Mouse (Mus musculus): ENCODE results near the gene Ikzf5. TPM values are rescaled to one million over a fixed set of nuclear protein-coding genes. Genes with fewer than 3 reads are reported as not detected.
"Not testable (repeated sequence)": the region's sequence is repeated elsewhere in the genome, so short reads cannot be mapped to it uniquely, and the experiment has no call there.

Ikzf5 gene
- polyA plus RNA-seq, 1 experiment from 2014 or later = 17.0 TPM

DNA sequence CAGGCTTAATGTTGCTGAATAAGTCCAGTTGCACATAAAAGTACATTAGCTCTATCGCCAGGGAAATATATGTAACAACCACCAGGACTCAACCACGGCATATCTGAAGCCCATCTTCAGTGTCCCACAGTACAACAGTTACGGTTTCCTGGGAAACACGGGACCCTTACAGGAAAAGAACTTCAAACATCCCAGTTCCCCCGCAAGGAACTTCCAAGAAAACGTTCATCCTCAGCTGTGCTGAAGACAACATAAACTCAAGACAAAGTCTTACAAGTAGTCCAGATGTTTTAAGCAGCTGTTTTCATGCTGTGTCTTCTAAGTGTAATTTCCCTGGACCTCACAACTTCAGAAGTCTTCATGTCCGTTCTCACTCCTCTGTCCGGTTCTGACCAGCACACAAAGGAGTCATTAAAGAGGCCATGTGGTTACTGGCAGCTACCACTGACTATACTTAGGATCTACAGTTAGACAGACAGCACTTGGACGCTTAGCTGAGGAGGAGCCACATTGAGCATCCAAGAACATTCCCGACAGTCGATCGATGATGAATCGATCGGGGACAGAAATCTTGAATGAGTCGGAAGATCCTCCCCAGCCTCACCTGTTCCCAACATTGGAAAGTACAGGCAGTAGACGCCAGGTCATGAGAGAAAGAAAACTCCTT, 867 bp downstream of the Ikzf5 start:
- Histone ChIP-seq H3K36me3 (ENCODE audit: poor library complexity, severe bottlenecking) (no peaks in the 10 kb centered on the region), H3K4me1 (peaks cover 27% of the 10 kb centered on the region), H3K27me3 (no peaks in the 10 kb centered on the region), H3K4me3 (peak overlapping the region; percentile 79), H3K9ac (peak overlapping the region; percentile 97), H3K27ac (peak overlapping the region; percentile 70; the same call in 1 of the 2 replicates), H3K4me2 (peak overlapping the region; percentile 81), H3K9me3 (replicated peaks) (no peaks in the 10 kb centered on the region)
- 7% methylated on average over 16 of the region's 16 CpGs for WGBS
- 0 out of 2 replicates have a peak, but pooled peaks have one; percentile 0 for ATAC-seq

GRCm38 (mm10) chr7:131391761-131392160, 18.6 kb downstream of the Ikzf5 start:
- H3K27ac ChIP-seq; H3K4me1 ChIP-seq; H3K4me3 ChIP-seq; H3K9me3 ChIP-seq (replicated peaks); ATAC-seq; H3K4me2 ChIP-seq; H3K9ac ChIP-seq; H3K27me3 ChIP-seq: not testable (repeated sequence)
- peaks cover 45% of the 10 kb centered on the region for H3K36me3 ChIP-seq (ENCODE audit: poor library complexity, severe bottlenecking)
- WGBS = 95% methylated on average over 7 of the region's 7 CpGs

GRCm38 (mm10) chr7:131371880-131372651, 38.3 kb downstream of the Ikzf5 start:
- Histone ChIP-seq H3K9me3 (replicated peaks) (no peaks in the 10 kb centered on the region), H3K9ac (peak overlapping the region; percentile 94), H3K4me1 (peaks cover 7% of the 10 kb centered on the region), H3K4me2 (peak overlapping the region; percentile 83), H3K4me3 (peak overlapping the region; percentile 81), H3K27me3 (no peaks in the 10 kb centered on the region), H3K27ac (no peak overlapping the region), H3K36me3 (ENCODE audit: poor library complexity, severe bottlenecking) (no peaks in the 10 kb centered on the region)
- ATAC-seq = no peak
- WGBS = 71% methylated on average over 9 of the region's 9 CpGs

DNA sequence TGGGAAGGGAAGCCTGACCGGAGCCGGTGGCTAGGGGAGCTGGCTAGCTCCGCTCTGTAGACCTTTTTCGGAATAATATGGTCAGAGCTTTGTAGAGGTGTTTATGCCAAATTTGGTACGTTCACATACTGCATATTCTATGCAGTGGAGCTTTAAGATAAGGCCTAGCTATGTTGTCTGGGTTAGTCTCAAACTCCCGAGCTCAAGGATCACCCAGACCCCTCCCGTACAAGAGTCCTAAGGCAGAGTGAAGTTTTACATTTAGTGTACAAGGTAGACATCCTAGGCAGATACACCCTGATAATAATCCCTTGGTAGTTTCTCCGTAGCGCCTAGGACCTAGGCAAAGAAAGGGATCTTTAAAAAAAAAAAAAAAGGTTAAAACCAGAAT, 38.9 kb downstream of the Ikzf5 start:
- Histone ChIP-seq H3K4me3 (peak overlapping the region; percentile 81), H3K27me3 (no peaks in the 10 kb centered on the region), H3K36me3 (ENCODE audit: poor library complexity, severe bottlenecking) (no peaks in the 10 kb centered on the region), H3K4me1 (peaks cover 7% of the 10 kb centered on the region), H3K27ac (peak overlapping the region; percentile 81; the same call in 1 of the 2 replicates), H3K4me2 (peak overlapping the region; percentile 83), H3K9me3 (replicated peaks) (no peaks in the 10 kb centered on the region), H3K9ac (peak overlapping the region; percentile 94)
- ATAC-seq = no peak
- WGBS = 6% methylated on average over 9 of the region's 9 CpGs

DNA sequence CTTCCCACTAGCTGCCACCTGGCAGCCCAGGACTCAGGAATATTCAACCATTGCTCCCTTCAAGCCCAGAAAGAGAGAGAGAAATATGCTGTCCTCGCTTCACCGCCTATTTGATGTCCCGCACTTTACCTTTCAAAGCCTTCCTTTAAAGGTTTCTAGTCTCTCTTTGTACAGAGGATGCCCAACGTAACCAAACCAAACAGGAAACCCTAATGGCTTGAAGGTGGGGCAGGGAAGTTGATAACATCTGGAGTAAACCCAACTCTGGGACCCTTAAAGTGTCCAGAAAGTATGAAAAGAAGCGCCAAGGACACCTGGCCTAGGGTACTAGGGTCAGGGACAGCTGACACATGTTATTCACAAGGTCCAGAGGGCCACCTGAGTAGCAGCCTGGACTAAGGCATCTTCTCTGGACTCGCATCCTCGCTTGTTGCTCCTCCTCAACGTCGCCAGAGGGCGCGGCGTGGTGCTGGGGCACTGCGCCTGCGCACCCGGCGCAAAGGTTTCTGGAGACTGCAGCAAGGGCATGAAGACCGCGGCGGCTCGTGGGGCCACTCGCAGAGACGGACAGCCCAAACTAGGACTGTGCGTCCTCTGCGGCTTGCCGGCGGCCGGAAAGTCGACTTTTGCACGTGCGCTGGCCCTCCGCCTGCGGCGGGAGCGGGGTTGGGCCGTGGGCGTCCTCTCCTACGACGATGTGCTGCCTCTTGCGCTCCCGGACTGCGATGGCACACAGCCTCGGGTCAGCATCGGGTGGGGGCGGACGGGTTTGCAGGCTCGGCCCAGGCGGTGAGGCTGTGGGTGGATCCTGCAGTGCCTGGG, 39.5 kb downstream of the Ikzf5 start, which contains the start of gene Pstk:
Pstk (plus strand) TSS at position 494 of the 822 bp plus-strand sequence.
- Histone ChIP-seq H3K4me1 (peaks cover 7% of the 10 kb centered on the region), H3K4me3 (peak within 1 kb of the TSS; percentile 81), H3K9me3 (replicated peaks) (no peaks in the 10 kb centered on the region), H3K9ac (peak within 1 kb of the TSS; percentile 94), H3K4me2 (peak within 1 kb of the TSS; percentile 83), H3K27ac (peak within 1 kb of the TSS; percentile 81), H3K27me3 (no peaks in the 10 kb centered on the region), H3K36me3 (ENCODE audit: poor library complexity, severe bottlenecking) (no peaks in the 10 kb centered on the region)
- peak; percentile 96 for ATAC-seq
- WGBS = 5% methylated on average over 47 of the region's 47 CpGs

DNA sequence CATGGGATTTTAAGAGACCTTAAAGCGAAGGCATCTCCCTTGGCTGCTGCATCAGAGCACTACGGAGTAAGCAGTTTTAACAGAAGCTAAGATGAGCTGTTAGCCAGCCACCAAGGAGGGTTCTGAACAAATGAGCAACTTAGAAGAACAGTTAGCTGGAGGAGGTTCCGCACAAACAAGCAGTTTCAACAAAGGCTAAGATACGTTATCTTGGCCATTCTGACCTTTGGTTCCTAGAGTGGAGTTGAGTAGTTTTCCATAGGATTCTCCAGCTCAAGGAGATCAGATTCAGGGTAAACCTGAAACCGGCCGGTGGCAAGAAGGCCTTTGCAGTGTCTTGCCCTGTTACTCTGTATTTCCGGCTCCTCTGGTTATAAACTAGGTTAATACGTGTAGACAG, 46.2 kb downstream of the Ikzf5 start:
- H3K36me3 ChIP-seq (ENCODE audit: poor library complexity, severe bottlenecking) = no peaks in the 10 kb centered on the region
- ATAC-seq = no peak
- WGBS = 95% methylated on average over 8 of the region's 8 CpGs
- no peak overlapping the region for H3K4me3 ChIP-seq
- no peak overlapping the region for H3K9ac ChIP-seq
- H3K9me3 ChIP-seq (replicated peaks) = no peaks in the 10 kb centered on the region
- peaks cover 10% of the 10 kb centered on the region; the same call in 1 of the 2 replicates for H3K27me3 ChIP-seq
- H3K4me2 ChIP-seq = no peak overlapping the region
- H3K27ac ChIP-seq = no peak overlapping the region
- H3K4me1 ChIP-seq = peaks cover 19% of the 10 kb centered on the region

GRCm38 (mm10) chr7:131362615-131363300, 47.6 kb downstream of the Ikzf5 start, which contains the start of gene 2310057M21Rik:
Gene 2310057M21Rik (minus strand): TSS chr7:131362759.
- Histone ChIP-seq H3K9ac (peak within 1 kb of the TSS; percentile 91), H3K9me3 (replicated peaks) (no peaks in the 10 kb centered on the region), H3K27ac (peak within 1 kb of the TSS; percentile 83), H3K4me2 (peak within 1 kb of the TSS; percentile 88), H3K4me1 (peaks cover 19% of the 10 kb centered on the region), H3K4me3 (peak within 1 kb of the TSS; percentile 79), H3K36me3 (ENCODE audit: poor library complexity, severe bottlenecking) (peaks cover 12% of the 10 kb centered on the region), H3K27me3 (peaks cover 10% of the 10 kb centered on the region; the same call in 1 of the 2 replicates)
- ATAC-seq = peak; percentile 99
- under 1% methylated on average over 55 of the region's 55 CpGs for WGBS

- H3K4me3 ChIP-seq = peak overlapping the region; percentile 79
- H3K4me1 ChIP-seq = peaks cover 19% of the 10 kb centered on the region
- H3K27ac ChIP-seq = peak overlapping the region; percentile 83
- under 1% methylated on average over 35 of the region's 35 CpGs for WGBS
- peaks cover 17% of the 10 kb centered on the region for H3K36me3 ChIP-seq (ENCODE audit: poor library complexity, severe bottlenecking)
- H3K9me3 ChIP-seq (replicated peaks) = no peaks in the 10 kb centered on the region
- H3K4me2 ChIP-seq = peak overlapping the region; percentile 88
- peaks cover 10% of the 10 kb centered on the region; the same call in 1 of the 2 replicates for H3K27me3 ChIP-seq
- H3K9ac ChIP-seq = peak overlapping the region; percentile 91
- ATAC-seq = peak; percentile 85
Measured at GRCm38 (mm10) chr7:131362269-131362614, 48.1 kb downstream of the Ikzf5 start.

- ATAC-seq = no peak
- H3K36me3 ChIP-seq (ENCODE audit: poor library complexity, severe bottlenecking) = peaks cover 57% of the 10 kb centered on the region
- 97% methylated on average over 13 of the region's 13 CpGs for WGBS
Measured at GRCm38 (mm10) chr7:131356105-131356504, 54.2 kb downstream of the Ikzf5 start.

GRCm38 (mm10) chr7:131345856-131346541, 64.3 kb downstream of the Ikzf5 start:
- Histone ChIP-seq H3K9ac (no peak overlapping the region), H3K27me3 (no peaks in the 10 kb centered on the region), H3K36me3 (ENCODE audit: poor library complexity, severe bottlenecking) (peaks cover 65% of the 10 kb centered on the region), H3K27ac (no peak overlapping the region), H3K4me3 (no peak overlapping the region), H3K9me3 (replicated peaks) (no peaks in the 10 kb centered on the region), H3K4me1 (no peaks in the 10 kb centered on the region), H3K4me2 (no peak overlapping the region)
- 71% methylated on average over 7 of the region's 7 CpGs for WGBS
- ATAC-seq = no peak

More at GRCm38 (mm10) chr7:131356105-131356504, 54.2 kb downstream of the Ikzf5 start:
- no peak overlapping the region for H3K4me2 ChIP-seq
- H3K27ac ChIP-seq = no peak overlapping the region
- no peak overlapping the region for H3K4me3 ChIP-seq
- no peaks in the 10 kb centered on the region for H3K27me3 ChIP-seq
- H3K9me3 ChIP-seq (replicated peaks) = no peaks in the 10 kb centered on the region
- H3K9ac ChIP-seq = no peak overlapping the region
- H3K4me1 ChIP-seq = peaks cover 2% of the 10 kb centered on the region; the same call in 1 of the 2 replicates
